Mouse (Mus musculus): ENCODE measurements at regions not wholly inside any gene's neighbourhood (a gene's known extent, or its start where the extent isn't known, plus 50 kb on each side); places are given as distances from the start of the nearest gene placed in this dataset.

- DNase-seq (ENCODE audit: low spot score in 2 of 2), result no peak
Observed at GRCm38 (mm10) chr15:71358189-71358790, 2476.1 kb upstream of the Gm6569 start.

GRCm38 (mm10) chr15:71375775-71376174 is 2458.6 kb upstream of the Gm6569 start:
- DNase-seq (ENCODE audit: low spot score in 2 of 2), result peak; percentile 54 to 61

Data from left cerebral cortex, adult 18-20 months (tissue).